Mouse (Mus musculus) hindbrain, embryonic 11.5 days (tissue): ENCODE measurements around the gene Naa40. TPM values are rescaled to one million over a fixed set of nuclear protein-coding genes. Genes with fewer than 3 reads are reported as not detected.

Experiments
- ATAC-seq: fragments of 200-750 bp; cut with Nextera tagmentation; 2 replicates; pipeline ENCODE4 v1.8.0; 2017; ENCODE audit warnings: mild to moderate bottlenecking, moderate TSS enrichment, moderate library complexity; ENCODE audit not compliant: low FRiP score
- DNase-seq: peaks from one replicate; pipeline ENCODE4 v3.0.0-alpha.2; 2015; ENCODE audit warnings: low spot score
- H3K27ac ChIP-seq: fragments of 300-500 bp; sonication (generic); 2 replicates; pipeline ENCODE4 v1.5.1; 2014; ENCODE audit warnings: mild to moderate bottlenecking, low read depth, low read length
- H3K27me3 ChIP-seq: fragments of 300-500 bp; sonication (generic); 2 replicates; pipeline ENCODE4 v1.6.1; 2014; ENCODE audit warnings: mild to moderate bottlenecking, low read length, moderate library complexity, mixed read lengths; ENCODE audit not compliant: control insufficient read depth, insufficient read depth
- H3K36me3 ChIP-seq: fragments of 300-500 bp; sonication (generic); 2 replicates; pipeline ENCODE4 v1.6.1; 2014; ENCODE audit warnings: mild to moderate bottlenecking, low read length, moderate library complexity, mixed read lengths; ENCODE audit not compliant: control insufficient read depth, insufficient read depth
- H3K4me1 ChIP-seq: fragments of 300-500 bp; sonication (generic); replicated peaks from 2 replicates; pipeline ENCODE4 v1.6.1; 2014; ENCODE audit warnings: low read length, mixed read lengths; ENCODE audit not compliant: control insufficient read depth, insufficient read depth
- H3K4me2 ChIP-seq: fragments of 300-500 bp; sonication (generic); replicated peaks from 2 replicates; pipeline ENCODE4 v1.6.1; 2014; ENCODE audit warnings: mild to moderate bottlenecking, low read depth, low read length
- H3K4me3 ChIP-seq: fragments of 300-500 bp; sonication (generic); 2 replicates; pipeline ENCODE4 v1.5.1; 2014; ENCODE audit warnings: low read depth, low read length
- H3K9ac ChIP-seq: fragments of 300-500 bp; sonication (generic); 2 replicates; pipeline ENCODE4 v1.6.1; 2014; ENCODE audit warnings: low read depth, low read length
- H3K9me3 ChIP-seq: fragments of 300-500 bp; sonication (generic); 2 replicates; pipeline ENCODE4 v1.6.1; 2016; ENCODE audit warnings: low read length; ENCODE audit not compliant: control insufficient read depth
- WGBS: fragments of 180-500 bp; shearing (Covaris S2); extraction: QIAGEN DNeasy Blood & Tissue Kit; methylation state at CpG from one replicate; pipeline ENCODE4 v1.1.7; 2014; 5-methylcytosine and 5-hydroxymethylcytosine counted together
- polyA plus RNA-seq: library from polyadenylated mRNA; unstranded; fragments of >200 nt; fragmentation: Nextera tagmentation; extraction: Ambion mirVana; gene quantifications from 2 replicates; pipeline ENCODE4 v1.2.1, GENCODE M21; 2014

Naa40 gene
- polyA plus RNA-seq, result 79.9 and 87.6 TPM in 2 replicates

GRCm38 (mm10) chr19:7240782-7241690 lies at the start of gene Naa40:
Naa40 (minus strand) TSS chr19:7241183.
- peak within 1 kb of the TSS; percentile 85 for H3K9ac ChIP-seq
- H3K36me3 ChIP-seq, result no peaks in the 10 kb centered on the region
- H3K4me1 ChIP-seq, result peaks cover 2% of the 10 kb centered on the region
- peak within 1 kb of the TSS; percentile 90 for H3K4me2 ChIP-seq
- ATAC-seq (peak; percentile 96), DNase-seq (peak; percentile 98)
- H3K4me3 ChIP-seq, result peak within 1 kb of the TSS; percentile 71
- WGBS, result under 1% methylated on average over 80 of the region's 80 CpGs
- H3K27ac ChIP-seq, result peak within 1 kb of the TSS; percentile 76
- no peaks in the 10 kb centered on the region for H3K27me3 ChIP-seq
- H3K9me3 ChIP-seq, result no peaks in the 10 kb centered on the region

DNA sequence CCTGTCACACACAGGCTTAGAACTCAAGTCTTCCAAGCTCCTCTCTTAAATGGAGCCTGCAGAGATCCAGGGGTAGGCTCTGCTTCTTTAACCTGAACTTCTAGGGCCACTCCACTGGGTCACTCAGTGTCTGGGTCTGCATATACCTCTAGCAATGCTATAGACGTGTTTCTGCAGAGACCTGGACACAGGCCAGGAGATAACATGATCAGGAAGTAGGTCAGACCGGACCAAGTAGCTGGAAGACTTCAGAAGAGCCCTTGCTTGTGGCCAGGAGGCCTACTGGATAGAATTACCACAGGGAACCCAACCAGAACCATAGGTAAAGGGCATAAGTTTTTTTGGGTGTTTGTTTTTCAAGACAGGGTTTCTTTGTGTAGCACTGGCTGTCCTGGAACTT lies 48.8 kb upstream of the Naa40 start:
- no peak for ATAC-seq
- H3K27ac ChIP-seq, result no peak overlapping the region
- H3K4me2 ChIP-seq, result no peak overlapping the region
- 80% methylated on average over 2 of the region's 2 CpGs for WGBS
- no peaks in the 10 kb centered on the region for H3K27me3 ChIP-seq
- no peak overlapping the region for H3K9ac ChIP-seq
- no peaks in the 10 kb centered on the region for H3K9me3 ChIP-seq
- peaks cover 6% of the 10 kb centered on the region; the same call in 1 of the 2 replicates for H3K36me3 ChIP-seq
- H3K4me3 ChIP-seq, result no peak overlapping the region
- no peaks in the 10 kb centered on the region for H3K4me1 ChIP-seq
- DNase-seq, result no peak

DNA sequence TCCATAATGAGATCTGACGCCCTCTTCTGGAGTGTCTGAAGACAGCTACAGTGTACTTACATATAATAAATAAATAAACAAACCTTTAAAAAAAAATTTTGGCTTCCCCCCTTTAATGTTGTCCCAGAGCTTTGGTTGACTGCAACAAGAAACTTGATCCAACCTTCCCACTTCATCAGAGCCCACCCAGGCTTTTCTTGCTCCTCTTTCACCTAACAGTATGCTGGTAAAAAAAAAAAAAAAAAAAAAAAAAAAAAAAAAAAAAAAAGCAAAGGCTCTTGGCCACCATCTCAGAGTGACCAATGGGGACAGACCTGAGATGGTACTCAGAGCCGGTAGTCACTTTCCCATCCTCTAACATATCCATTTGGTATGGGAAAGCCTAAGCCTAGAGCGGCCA lies 47.3 kb upstream of the Naa40 start:
- no peaks in the 10 kb centered on the region for H3K9me3 ChIP-seq
- DNase-seq, result no peak
- ATAC-seq, result no peak
- H3K4me3 ChIP-seq, result no peak overlapping the region
- H3K36me3 ChIP-seq, result peaks cover 10% of the 10 kb centered on the region; the same call in 1 of the 2 replicates
- no peaks in the 10 kb centered on the region for H3K4me1 ChIP-seq
- H3K27ac ChIP-seq, result no peak overlapping the region
- H3K27me3 ChIP-seq, result no peaks in the 10 kb centered on the region
- H3K4me2 ChIP-seq, result no peak overlapping the region
- H3K9ac ChIP-seq, result no peak overlapping the region
- WGBS, result 93% methylated on average over 3 of the region's 3 CpGs

- Histone ChIP-seq H3K9me3 (no peaks in the 10 kb centered on the region), H3K4me3 (no peak overlapping the region), H3K27ac (no peak overlapping the region), H3K4me2 (no peak overlapping the region), H3K9ac (no peak overlapping the region), H3K36me3 (peaks cover 21% of the 10 kb centered on the region), H3K4me1 (no peaks in the 10 kb centered on the region), H3K27me3 (no peaks in the 10 kb centered on the region)
- ATAC-seq, result no peak
- DNase-seq, result no peak
- WGBS, result 95% methylated on average over 12 of the region's 12 CpGs
Observed at GRCm38 (mm10) chr19:7286563-7287315, 45.8 kb upstream of the Naa40 start.

- H3K36me3 ChIP-seq, result peaks cover 17% of the 10 kb centered on the region
- WGBS, result 89% methylated on average over 18 of the region's 18 CpGs
- H3K9me3 ChIP-seq, result no peaks in the 10 kb centered on the region
- H3K9ac ChIP-seq, result no peak overlapping the region
- ATAC-seq (no peak), DNase-seq (no peak)
- no peak overlapping the region for H3K27ac ChIP-seq
- no peak overlapping the region for H3K4me3 ChIP-seq
- H3K4me2 ChIP-seq, result no peak overlapping the region
- peaks cover 10% of the 10 kb centered on the region; the same call in 1 of the 2 replicates for H3K4me1 ChIP-seq
- H3K27me3 ChIP-seq, result no peaks in the 10 kb centered on the region
Observed at GRCm38 (mm10) chr19:7280557-7281330, 39.8 kb upstream of the Naa40 start.

GRCm38 (mm10) chr19:7279114-7279513 lies 38.1 kb upstream of the Naa40 start:
- WGBS, result 42% methylated on average over 6 of the region's 6 CpGs
- no peak overlapping the region for H3K9ac ChIP-seq
- DNase-seq (peak; percentile 76), ATAC-seq (peak; percentile 53)
- no peaks in the 10 kb centered on the region for H3K27me3 ChIP-seq
- peaks cover 17% of the 10 kb centered on the region for H3K4me1 ChIP-seq
- no peaks in the 10 kb centered on the region for H3K9me3 ChIP-seq
- no peak overlapping the region for H3K4me3 ChIP-seq
- H3K36me3 ChIP-seq, result peaks cover 23% of the 10 kb centered on the region
- H3K4me2 ChIP-seq, result no peak overlapping the region
- H3K27ac ChIP-seq, result no peak overlapping the region

GRCm38 (mm10) chr19:7278200-7278906 lies 37.4 kb upstream of the Naa40 start:
- DNase-seq, result no peak
- Histone ChIP-seq H3K27ac (peak overlapping the region; percentile 55; the same call in 1 of the 2 replicates), H3K4me2 (no peak overlapping the region), H3K4me1 (peaks cover 17% of the 10 kb centered on the region), H3K4me3 (no peak overlapping the region), H3K27me3 (no peaks in the 10 kb centered on the region), H3K36me3 (peaks cover 26% of the 10 kb centered on the region), H3K9me3 (no peaks in the 10 kb centered on the region), H3K9ac (no peak overlapping the region)
- 89% methylated on average over 6 of the region's 6 CpGs for WGBS
- ATAC-seq, result no peak

DNA sequence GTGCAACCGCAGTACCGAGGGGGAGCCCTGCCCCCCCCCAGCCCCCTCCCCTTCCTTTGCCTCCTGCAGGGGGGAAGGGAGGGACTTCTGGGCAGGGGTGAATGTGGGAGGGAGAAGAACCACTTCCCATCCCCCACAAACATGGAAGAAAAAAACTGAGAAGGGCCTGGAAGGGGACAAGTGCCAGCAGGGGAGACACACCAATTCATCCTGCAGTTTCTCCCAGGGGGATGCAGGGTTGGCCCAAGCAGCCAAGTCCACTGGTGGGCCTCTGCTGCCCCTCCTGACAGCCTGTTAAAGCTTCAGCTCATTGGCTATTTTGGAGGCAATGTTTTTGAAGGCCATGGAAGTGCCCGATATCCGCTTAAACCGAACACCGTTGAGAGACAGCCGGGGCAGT lies 35.8 kb upstream of the Naa40 start:
- WGBS, result 72% methylated on average over 7 of the region's 7 CpGs
- H3K27me3 ChIP-seq, result no peaks in the 10 kb centered on the region
- H3K4me1 ChIP-seq, result peaks cover 17% of the 10 kb centered on the region
- peaks cover 24% of the 10 kb centered on the region for H3K36me3 ChIP-seq
- peak overlapping the region; percentile 83; the same call in 1 of the 2 replicates for H3K27ac ChIP-seq
- H3K9ac ChIP-seq, result no peak overlapping the region
- no peaks in the 10 kb centered on the region for H3K9me3 ChIP-seq
- 0 out of 2 replicates have a peak, but pooled peaks have one; percentile 17 for ATAC-seq
- DNase-seq, result peak; percentile 38
- no peak overlapping the region for H3K4me3 ChIP-seq
- no peak overlapping the region for H3K4me2 ChIP-seq
